Mouse (Mus musculus): ENCODE data around the gene Pdia6.

Gene Pdia6

DNA sequence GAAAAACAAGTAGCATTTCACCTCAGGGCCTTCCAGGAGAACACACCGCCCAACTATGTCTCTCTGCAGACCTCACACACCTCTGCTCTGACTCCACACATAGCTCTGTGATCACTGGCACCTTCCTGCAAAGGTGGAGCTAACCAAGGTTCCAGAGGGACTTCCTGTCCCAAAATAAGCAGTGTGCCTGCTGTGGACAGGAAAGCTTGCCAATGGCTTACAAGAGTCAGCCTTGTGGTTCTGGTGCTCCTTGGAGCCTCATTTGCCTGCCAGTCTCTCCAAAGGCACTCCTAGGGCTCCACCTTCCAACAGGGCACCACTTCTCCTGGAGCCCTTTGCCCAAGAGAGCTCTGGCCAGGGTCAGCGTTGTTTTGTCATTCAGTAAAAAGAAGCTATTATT is 1.5 kb upstream of the Pdia6 start:
- no peak for DNase-seq

DNA sequence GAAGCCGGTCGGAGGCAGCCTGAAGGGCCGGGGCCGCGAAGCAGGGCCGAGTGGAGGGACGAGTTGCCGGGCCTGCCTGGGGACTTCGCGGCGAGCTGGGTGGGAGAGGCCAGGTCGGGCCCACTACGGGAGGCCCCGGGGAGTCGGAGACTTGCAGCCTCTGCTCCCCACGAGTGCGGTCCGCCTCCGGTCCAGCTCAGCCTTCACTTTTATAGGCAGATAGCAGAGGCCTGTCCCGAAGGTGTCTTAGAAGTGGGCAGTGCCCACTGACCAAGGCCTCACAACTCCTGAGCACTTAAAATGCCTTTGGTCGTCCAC is 287 bp downstream of the Pdia6 start:
- DNase-seq = no peak

DNA sequence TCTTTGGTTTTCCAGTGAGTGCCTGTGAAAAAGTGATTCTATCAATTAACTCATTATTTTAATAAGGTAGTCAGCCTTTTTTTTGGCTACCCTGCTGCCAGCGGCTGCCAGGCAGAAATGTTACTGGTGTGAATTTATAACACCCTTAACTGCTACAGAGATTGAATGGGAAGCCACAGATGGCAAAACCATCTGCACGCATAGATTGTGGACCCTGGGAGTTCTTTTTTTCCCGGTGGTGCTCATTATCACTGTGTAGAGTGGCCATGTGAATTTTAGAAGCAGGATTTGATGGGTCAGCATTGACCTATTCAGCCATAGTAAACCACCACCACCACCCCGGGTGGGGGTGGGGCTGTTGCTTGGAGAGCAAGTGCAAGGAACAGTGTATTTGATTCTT is 971 bp downstream of the Pdia6 start:
- DNase-seq = peak; percentile 12

DNA sequence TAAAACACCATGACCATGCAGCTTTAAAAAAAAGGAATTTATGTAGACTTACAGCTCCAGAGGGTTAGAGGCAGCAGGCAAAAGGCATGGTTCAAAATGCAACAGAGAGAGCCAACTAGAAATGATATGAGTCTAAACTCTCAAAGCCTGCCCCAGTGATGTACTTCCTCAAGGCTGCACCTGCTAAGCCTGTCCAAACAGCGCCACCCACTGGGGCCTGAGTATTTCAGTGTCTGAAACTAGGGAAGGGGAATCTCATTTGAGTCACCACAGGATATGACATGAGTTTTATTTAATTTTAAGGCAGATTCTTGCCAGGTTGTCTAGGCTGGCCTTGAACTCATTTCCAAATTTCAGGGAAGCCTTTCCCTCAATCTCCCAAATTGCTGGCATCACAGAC is 4.9 kb downstream of the Pdia6 start:
- DNase-seq = peak; percentile 44

DNA sequence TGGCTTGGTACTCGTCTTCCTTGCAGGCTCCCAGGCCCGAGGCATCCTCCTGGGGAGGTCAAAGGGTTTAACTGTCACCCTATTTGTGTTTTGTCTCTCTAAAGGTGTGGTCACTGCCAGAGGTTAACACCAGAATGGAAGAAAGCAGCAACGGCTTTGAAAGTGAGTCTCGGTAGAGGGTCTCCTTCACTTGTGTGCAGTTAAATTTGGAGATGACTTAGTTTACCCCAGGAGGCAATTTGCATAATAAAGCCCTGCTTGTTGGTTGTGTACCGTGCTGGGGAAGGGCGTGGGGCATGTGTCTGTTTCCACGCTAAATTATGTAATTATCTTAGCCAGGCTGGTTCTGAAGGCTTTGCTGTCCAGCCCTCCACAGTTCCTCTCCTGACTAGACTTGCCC is 7.5 kb downstream of the Pdia6 start:
- no peak for DNase-seq

DNA sequence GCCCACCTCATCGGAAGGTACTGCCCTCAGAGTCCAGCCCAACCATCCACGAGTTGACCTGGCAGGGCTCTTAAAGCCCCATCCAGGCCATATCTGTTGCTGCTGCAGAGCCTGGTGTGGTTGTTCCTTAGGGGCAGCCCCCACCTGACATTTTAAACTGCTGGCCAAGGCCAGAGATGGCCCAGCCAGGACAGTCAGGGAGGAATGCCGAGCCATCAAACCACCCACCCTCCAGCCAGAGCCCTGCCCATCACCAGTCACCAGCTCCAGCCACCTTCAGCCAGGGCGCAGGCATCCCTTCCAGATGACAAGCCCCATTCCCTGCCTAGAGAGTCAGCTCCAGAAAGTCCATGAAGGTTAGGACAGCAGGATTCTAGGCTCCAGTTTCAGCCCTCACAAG is 22.2 kb downstream of the Pdia6 start:
- DNase-seq = no peak

DNA sequence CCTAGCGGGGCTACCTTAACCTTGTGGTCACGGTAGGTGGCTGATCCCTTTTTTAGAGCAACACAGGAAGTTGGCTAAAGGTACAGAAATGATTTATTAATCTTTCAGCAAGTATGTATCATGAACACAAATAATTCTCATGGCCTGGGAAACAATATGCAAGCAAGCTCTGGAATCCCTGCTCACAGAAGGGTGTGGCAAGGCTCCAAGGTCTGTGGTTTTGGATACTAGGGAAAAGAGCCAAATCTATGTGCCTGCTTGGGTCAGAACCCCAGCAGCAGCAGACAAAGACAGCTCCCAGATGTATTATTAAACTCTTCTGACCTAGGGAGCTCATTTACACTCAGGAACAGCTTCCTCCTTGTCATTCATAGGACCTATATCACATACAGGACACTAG is 22.7 kb downstream of the Pdia6 start:
- no peak for DNase-seq

DNA sequence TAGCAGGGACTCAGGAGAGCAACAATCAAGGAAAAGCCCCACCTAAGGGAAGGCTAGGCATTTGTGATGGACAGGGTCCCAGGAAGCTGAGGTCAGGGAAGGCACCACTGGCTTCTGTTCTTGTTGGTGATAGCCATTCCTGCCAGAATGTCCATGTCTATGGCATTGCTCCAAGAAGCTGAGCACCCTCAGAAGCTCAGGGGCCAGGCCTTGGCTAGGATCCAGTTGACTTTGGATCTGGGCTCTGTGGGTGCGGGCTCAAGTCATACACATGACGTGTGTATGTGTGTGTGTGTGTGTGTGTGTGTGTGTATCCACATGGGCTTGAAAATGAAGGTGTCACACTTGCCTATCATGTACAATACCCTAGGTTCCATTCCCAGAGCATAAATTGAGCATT is 23.6 kb downstream of the Pdia6 start:
- no peak for DNase-seq

DNA sequence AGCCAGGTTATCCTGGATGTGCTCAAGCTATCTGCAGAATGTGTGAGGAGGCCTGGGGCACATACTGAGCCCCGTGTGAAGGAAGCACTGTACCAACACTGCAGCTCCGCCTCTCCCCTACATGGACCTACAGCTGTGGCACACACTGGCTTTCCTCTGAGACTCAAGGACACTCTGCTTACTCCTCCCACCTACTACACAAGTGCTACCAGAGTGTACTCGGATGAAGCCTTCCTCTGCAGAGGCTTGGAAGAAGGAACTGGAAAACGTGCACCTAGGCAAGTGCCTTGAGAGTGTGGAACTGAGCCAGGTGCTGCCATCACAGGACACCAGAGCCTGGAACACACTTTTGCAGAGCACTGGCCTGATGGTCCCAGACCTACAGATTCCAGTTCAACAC is 24.2 kb downstream of the Pdia6 start:
- no peak for DNase-seq

DNA sequence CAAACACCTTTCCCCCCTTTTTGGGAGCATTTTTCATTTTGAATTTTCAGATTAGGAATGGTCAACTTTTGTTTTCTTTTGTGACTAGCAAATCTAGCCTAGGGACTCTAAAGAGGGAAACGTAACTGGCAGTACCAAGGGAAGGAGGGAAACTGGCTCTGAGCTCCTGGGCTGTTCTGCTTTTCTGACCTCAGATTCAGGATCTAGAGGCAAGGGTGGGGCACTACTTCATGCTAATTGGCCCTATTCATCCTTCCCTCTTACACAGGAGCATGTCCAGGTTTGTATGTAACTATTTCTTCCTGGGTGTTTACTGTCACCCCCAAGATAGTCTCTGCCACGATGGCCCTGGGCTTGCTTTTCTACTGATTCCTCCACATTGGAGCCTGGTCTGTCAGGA is 30.6 kb downstream of the Pdia6 start:
- no peak for DNase-seq

DNA sequence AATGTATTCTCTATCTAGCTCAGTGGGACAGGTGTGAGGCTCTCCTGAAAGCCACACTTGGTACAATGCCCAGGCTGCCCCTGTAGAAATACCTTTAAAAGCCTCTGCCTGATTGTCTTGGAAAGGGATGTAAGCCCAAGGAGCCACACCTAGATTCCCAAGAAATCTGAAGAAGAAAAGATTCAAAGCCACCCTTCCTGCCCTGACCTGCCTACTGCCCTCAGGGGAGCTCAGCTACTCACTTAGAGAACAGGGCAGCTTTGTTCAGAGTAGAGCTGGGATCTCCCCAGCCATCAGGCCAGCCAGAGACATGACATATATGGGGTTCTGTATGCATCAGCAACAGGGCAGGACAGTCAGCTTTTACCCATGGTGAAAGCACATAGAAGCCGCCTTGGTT is 33.6 kb downstream of the Pdia6 start:
- no peak for DNase-seq

DNA sequence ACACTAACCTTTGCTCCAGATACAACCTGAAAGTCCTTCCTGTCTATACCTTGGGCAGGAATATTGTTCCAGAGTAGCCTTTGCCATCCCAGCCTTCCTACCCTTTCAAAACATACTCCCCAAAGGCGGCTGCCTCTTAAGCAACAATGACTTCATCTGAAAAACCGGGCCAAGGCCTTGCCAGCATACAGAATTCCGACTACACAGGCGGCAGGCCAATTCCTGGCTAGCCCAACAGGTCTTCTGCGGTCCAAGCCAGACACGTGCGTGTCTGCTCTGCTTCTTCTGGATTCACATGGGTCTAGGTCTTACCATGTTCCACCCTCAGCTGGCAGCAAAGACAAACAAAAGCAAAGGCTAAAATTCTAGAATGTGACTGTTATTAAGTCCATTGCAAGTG is 39.1 kb downstream of the Pdia6 start:
- DNase-seq = no peak

DNA sequence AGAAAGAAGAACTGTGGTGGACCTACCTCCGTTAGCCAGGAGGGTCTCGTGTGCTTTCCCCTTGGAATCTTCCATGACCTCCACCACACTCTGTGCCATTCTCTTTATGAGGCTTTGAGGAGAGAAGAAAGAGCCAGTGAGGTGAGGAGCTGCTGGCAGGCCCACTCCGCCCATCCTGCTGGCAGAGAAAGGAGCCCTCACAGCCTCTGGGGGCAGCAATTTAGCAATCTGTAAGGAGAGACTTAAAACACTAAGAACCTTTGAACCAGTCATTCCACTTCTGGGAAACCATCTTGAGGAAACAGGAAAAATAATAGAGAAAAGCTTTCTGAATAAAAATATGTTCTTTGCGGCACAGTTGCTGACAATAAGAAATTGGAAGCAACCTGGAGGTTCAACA is 41.9 kb downstream of the Pdia6 start:
- no peak for DNase-seq

DNA sequence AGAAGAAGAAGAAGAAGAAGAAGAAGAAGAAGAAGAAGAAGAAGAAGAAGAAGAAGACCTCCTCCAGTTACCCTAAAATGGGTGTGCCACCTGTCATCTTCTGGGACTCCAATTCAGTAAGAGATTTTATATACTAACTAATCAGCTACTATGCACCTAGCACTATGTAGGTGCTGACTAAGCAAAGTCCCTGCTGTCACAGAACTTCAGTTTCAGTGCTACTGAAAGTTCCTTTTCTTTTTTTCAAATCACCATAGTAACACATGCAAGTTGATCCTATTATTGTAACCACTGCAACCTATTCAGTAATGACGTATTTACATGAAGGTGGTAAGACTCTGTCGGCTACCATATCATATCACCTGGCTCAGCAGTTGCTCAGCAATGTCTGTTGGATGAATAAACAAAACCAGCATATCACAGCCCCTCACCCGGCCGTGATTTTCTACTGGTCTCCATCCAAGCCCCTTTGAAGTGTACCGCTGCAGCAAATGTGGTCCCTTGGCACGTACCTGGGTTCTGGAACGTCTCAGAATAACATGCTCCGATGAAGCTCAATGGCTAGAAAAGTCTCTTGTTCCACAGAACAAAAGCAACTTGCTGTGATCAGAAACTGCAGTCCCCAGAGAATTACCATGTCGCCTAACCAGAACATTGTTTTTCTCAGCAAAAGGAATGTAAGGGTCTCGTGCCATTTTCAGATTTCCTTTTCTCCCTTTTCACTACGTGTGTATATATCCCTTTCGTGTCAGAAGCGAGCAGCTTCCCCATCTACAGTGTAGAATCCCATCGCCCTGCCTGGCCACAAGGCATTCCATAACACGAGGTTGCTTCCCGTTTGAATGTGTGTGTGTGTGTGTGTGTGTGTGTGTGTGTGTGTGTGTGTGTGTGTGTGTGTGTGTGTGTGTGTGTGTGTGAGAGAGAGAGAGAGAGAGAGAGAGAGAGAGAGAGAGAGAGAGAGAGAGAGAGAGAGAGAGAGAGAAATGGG is 44.8 kb downstream of the Pdia6 start:
- no peak for DNase-seq

DNA sequence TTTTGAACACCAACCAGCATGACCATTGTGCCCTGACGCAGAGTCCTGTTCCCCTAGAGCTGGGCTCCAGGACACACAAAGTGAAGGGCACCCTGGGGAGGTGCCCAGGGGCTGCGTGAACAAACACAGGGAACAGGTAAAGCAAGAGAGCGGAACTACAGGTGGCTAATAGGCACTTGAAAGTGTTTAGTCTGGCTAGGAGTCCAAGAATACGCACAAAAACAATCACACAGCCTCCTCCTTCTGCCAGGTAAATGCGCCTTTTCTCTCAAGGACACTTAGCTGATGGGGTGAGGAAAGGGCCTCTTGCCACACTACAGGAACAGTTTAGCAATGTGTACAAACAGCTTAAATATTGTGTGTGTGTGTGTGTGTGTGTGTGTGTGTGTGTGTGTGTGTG is 49.8 kb downstream of the Pdia6 start:
- no peak for DNase-seq

DNA sequence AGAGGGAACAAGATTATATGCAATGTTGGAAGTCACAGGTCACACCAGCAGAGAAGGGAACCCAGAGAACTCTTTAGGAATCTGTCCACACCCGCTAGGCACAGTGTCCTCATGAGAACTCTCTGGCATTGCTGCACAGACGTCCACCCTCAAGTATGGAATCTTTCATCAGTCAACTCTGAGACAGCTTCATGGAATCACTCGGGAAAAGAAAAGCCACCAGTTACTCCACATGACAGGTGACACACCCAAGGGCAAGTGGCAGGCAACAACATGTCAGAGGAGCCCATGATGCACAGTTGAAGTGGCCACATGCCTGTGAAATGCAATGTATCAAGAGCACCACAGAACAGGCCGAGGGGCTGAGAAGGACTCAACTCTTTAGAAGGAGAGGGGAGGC is 51.6 kb downstream of the Pdia6 start:
- DNase-seq = no peak

DNA sequence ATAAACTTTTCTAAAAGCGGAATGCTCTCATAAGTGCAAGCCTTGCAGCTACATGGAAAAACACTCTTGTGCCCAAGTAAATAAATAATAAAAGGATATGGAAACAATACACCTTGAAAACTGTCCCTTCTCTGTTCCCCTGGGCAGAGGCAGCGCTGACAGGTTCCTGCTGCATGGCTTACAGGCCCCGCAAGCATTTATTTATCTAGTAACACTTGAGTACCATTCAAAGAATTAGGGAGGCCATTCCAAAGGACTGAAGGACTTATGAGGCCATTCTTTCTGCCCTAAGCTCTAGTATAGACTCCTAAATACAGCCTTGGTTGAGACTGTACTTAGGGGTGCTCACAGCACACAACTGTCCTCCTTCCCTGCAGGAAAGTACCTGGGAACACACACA is 52.1 kb downstream of the Pdia6 start:
- no peak for DNase-seq

DNA sequence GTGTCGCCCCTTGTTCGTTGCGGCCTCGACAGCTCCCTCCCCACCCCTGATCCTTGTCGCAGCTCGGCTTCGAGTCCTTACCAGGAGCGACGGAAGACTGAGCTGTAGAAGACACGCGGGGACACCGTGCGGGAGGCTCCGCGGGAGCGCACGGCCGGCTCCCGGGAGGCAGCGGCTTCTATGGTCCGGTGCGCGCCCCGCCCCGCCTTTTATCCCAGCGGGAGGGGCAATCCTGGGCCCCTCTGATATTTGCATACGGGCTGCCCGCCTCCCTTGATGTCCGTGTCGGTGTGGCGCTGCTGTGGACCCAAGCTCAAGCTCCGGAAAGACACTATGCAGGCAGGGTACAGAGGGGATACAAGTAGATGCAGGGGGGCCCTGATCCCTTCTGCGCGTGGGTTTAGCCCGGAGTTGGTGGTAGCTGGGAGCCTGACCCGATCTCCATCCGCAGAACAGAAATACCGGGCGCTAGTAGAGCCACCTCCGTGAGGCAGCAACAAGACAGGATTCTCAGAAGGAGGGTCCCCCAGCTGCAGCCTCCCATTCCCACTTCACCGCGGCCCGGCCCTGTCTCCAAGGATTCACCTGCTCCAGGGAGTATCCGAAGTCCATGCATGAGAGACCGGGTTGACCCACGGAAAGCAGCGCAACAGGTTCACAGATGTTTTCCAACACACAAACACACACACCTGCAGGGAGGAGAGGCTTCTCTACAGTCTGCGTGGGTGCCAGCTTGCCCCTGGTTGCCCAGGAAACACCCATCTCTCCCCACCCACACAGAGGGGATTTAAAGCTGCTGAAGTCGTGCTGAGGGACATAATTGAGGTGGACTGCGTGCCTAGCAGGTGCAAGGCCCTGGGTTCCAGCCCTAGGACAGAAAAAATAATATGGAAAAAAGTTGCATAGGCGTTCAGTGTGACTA is 58.5 kb downstream of the Pdia6 start:
- DNase-seq = peak; percentile 14

DNA sequence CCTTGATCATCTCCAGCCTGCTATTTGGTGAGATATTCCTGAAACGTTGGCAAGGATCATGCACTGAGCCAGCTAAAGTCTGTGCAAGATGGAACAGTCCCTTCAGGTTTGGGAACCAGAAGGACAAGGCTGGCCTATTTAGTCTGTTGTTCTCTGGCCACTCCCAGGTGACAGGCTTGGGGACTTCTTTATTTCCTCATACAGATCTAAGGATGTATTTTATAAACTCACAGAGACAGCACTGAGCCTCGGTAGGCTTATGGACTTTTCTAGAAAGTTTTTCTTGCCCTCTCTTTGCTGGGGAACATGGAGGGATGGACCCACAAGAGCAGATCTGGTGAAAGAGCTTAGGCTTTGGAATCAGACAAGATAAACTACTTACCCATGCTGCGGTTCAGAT is 62.9 kb downstream of the Pdia6 start, which contains the start of gene Atp6v1c2:
Gene Atp6v1c2 (minus strand): TSS at position 101 of the 400 bp plus-strand sequence.
- DNase-seq = no peak

DNA sequence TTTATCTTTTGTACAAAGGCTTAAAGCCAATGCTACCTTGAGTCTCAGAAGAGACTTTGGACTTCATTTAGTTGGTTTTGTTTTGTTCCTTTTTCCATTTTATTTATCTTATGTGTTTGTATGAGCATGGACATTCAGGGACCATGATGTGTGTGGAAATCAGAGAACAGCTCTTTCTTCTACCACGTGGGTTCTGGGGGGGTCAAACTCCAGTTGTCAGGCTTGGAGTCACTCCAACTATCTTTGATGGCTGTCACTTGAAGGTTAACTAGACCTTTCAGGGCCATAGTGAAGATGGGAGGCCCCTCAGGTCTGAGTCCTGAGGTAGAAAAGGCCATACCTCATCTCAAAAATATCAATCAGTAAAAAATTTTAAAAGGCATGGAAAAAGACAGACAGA is 67.1 kb downstream of the Pdia6 start:
- DNase-seq = no peak
